Mouse (Mus musculus): Measurements from ENCODE around the gene Pde6c. TPM values are rescaled to one million over a fixed set of nuclear protein-coding genes. Genes with fewer than 3 reads are reported as not detected.

The Pde6c gene
- total and polyA plus RNA-seq, 3 experiments, result not detected

- dilution Hi-C loops (cut with MboI; ENCODE audit: extremely low pct_ligation_motif_present, extremely low pct_unique_long_range_greater_than_20kb, low sequenced_read_pairs) (no loop called here), in situ Hi-C loops (cut with MboI; ENCODE audit: low pct_ligation_motif_present, low pct_unique_long_range_greater_than_20kb, low sequenced_read_pairs) (no loop called here)
- DNase-seq (ENCODE audit: extremely low read depth), result no peak
- no peak overlapping the region for H3K4me2 ChIP-seq (ENCODE audit: insufficient read depth, low read depth, poor library complexity, severe bottlenecking)
- H3K4me1 ChIP-seq (ENCODE audit: control insufficient read depth in 1 of 2, insufficient read depth in 2 of 2), result no peaks in the 10 kb centered on the region
- no peak overlapping the region for H3K9ac ChIP-seq (ENCODE audit: insufficient read depth, low read depth)
- H3K27ac ChIP-seq (ENCODE audit: insufficient read depth, low read depth), result no peak overlapping the region
- no peak overlapping the region for H3K4me3 ChIP-seq (replicated peaks in 1 of 3; ENCODE audit: low read depth in 2 of 3, low read length in 2 of 3, poor library complexity in 1 of 3)
- H3K9me3 ChIP-seq (replicated peaks; ENCODE audit: low read length), result no peaks in the 10 kb centered on the region
- H3K27me3 ChIP-seq (replicated peaks), result no peaks in the 10 kb centered on the region
- H3K79me2 ChIP-seq (replicated peaks; ENCODE audit: control insufficient read depth, extremely low read depth, insufficient read depth, poor library complexity, severe bottlenecking), result no peaks in the 10 kb centered on the region
- TF ChIP-seq SIN3A (IDR thresholded peaks at IDR 0.05; ENCODE audit: low read length), result no peak
- no peak for TF ChIP-seq USF2 (conservative IDR thresholded peaks at IDR 0.05; ENCODE audit: low read depth, low read length)
- no peak for TF ChIP-seq CTCF (conservative IDR thresholded peaks at IDR 0.05 in 1 of 2, IDR thresholded peaks at IDR 0.05 in 1 of 2; ENCODE audit: low read depth in 2 of 2, low read length in 2 of 2)
- no peak for TF ChIP-seq MYC (IDR thresholded peaks at IDR 0.05; ENCODE audit: low read depth, low read length)
- no peak for TF ChIP-seq HCFC1 (IDR thresholded peaks at IDR 0.05; ENCODE audit: low read depth, low read length)
- TF ChIP-seq MAZ (IDR thresholded peaks at IDR 0.05; ENCODE audit: low read depth, low read length), result no peak
- TF ChIP-seq ZKSCAN1 (IDR thresholded peaks at IDR 0.05; ENCODE audit: borderline replicate concordance, low read depth, low read length), result no peak
- TF ChIP-seq EP300 (IDR thresholded peaks at IDR 0.05; ENCODE audit: low read length), result no peak
- TF ChIP-seq IRF4 (IDR thresholded peaks at IDR 0.05; ENCODE audit: low read depth, low read length), result no peak
- no peak for TF ChIP-seq POLR2AphosphoS2 (IDR thresholded peaks at IDR 0.05; ENCODE audit: low read depth, low read length)
- no peak for TF ChIP-seq MAFK (IDR thresholded peaks at IDR 0.05; ENCODE audit: insufficient replicate concordance, low read length)
- TF ChIP-seq RCOR1 (conservative IDR thresholded peaks at IDR 0.05; ENCODE audit: low read depth, low read length), result no peak
- no peaks in the 10 kb centered on the region for H3K36me3 ChIP-seq (replicated peaks in 1 of 2; ENCODE audit: control insufficient read depth in 1 of 2, insufficient read depth in 1 of 2, low read length in 1 of 2)
Measured at GRCm38 (mm10) chr19:38123921-38124320, 8.7 kb upstream of the Pde6c start.

DNA sequence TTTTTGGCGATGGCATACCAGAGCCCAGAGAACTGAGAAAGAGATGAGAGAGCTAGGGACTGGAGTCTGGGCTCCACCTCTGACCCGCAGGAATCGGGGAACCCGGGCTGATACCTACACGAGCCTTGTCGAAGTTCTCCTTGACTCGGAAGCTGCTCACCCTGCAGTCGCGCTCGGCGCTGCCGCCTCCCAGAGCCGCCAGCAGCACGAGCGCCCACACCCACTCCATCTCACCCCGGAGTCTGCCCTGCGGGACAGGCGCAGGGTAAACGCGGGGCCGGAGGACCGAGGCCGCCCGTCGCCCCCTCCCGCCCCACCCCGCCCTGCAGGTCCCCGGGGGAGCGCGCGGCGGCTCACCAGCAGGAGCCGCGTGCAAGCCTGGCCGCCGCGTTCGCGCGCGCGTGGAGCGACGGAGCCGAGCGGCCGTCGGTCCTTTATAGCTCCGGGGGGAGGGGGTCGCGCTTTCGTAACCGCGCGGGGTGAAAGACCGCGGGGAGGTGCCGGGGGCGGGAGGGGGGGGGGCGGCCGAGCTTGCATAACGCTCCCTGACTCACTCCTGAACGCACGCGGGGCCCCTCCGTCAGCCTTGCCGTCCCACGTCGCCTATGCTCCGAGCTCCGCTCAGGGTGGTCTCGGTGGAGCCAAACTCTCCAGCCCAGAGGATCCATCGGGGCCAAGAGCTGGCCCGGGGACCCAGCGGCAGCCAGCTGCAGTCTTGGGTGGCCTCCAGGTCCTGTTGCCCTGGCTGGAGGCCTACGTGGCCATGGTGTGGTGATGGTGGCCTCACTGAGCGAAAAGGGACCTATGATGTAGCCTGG lies 8.0 kb upstream of the Pde6c start:
- in situ Hi-C loops (cut with MboI; ENCODE audit: low pct_ligation_motif_present, low pct_unique_long_range_greater_than_20kb, low sequenced_read_pairs), result no loop called here
- Histone ChIP-seq H3K9ac (ENCODE audit: insufficient read depth, low read depth) (no peak overlapping the region), H3K27ac (ENCODE audit: insufficient read depth, low read depth) (no peak overlapping the region), H3K4me3 (replicated peaks in 1 of 3; ENCODE audit: low read depth in 2 of 3, low read length in 2 of 3, poor library complexity in 1 of 3) (peak overlapping the region in 1 of 3 experiments; percentile 25), H3K4me2 (ENCODE audit: insufficient read depth, low read depth, poor library complexity, severe bottlenecking) (peak overlapping the region; percentile 47; the same call in 1 of the 2 replicates), H3K79me2 (replicated peaks; ENCODE audit: control insufficient read depth, extremely low read depth, insufficient read depth, poor library complexity, severe bottlenecking) (no peaks in the 10 kb centered on the region), H3K4me1 (ENCODE audit: control insufficient read depth in 1 of 2, insufficient read depth in 2 of 2) (no peaks in the 10 kb centered on the region), H3K27me3 (replicated peaks) (no peaks in the 10 kb centered on the region), H3K9me3 (replicated peaks; ENCODE audit: low read length) (no peaks in the 10 kb centered on the region), H3K36me3 (replicated peaks in 1 of 2; ENCODE audit: control insufficient read depth in 1 of 2, insufficient read depth in 1 of 2, low read length in 1 of 2) (no peaks in the 10 kb centered on the region)
- DNase-seq (ENCODE audit: extremely low read depth), result no peak
- TF ChIP-seq USF2 (conservative IDR thresholded peaks at IDR 0.05; ENCODE audit: low read depth, low read length) (no peak), CHD1 (IDR thresholded peaks at IDR 0.05; ENCODE audit: low read depth, low read length) (no peak)
- dilution Hi-C loops (cut with MboI; ENCODE audit: extremely low pct_ligation_motif_present, extremely low pct_unique_long_range_greater_than_20kb, low sequenced_read_pairs), result no loop called here
